Mouse (Mus musculus): ENCODE measurements at regions not wholly inside any gene's neighbourhood (a gene's known extent, or its start where the extent isn't known, plus 50 kb on each side); places are given as distances from the start of the nearest gene placed in this dataset.

DNA sequence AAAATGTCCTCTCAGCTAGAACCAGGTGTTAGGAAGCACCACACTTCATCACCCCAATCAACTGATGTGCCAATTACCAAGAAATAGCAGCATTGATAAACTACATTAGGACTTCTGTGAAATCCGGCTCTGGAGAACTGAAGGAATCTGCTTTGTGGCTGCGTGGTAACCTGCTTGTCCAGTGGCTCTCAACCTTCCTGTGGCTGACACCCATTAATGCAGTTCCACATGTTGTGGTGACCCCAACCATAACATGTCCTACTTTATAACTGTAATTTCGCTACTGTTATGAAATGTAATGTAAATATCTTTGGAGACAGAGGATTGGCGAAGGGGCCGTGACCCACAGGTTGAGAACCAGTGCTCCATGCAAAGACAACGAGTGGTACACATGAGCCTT is 136.7 kb downstream of the Gm11011 start:
- TF ChIP-seq CTCF (IDR thresholded peaks at IDR 0.05; ENCODE audit: extremely low read depth, insufficient read length, insufficient replicate concordance, low read depth, low read length): no peak

DNA sequence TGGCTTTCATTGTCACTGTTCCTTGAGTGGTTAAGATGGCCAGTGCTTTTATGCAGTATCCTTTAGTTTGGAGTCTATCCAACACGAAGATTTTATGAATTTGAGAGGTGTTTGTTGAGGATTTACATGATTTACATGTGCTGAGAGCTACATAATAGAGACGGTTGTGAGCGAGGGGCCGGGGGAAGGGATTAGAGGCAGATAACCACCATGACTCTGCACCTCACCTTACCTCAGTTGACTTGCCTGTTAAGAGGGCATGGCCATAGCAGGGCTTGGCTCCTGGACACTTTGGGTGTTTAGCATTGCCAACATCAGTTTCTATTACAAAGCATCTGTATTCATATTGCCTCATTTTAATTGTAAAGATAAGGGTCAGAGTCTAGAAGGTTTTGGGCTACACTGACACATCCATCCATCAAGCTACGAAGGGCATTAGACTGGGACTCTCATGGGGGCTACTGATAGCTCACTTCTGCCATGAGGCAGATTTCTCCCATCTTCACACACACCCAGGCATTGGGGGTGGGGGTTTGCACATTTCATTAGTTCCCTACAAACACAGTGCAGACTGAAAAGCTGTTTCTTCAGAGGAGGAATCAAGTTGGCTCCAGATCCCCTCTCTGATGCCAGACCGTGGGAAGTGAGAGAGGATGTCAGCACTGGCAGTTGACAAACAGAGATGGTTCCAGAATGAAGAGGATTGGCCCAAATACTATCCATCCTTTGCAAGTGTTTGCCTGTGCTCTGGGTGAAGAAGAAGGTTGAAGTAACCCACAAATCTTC is 139.9 kb downstream of the Gm11011 start:
- WGBS: 76% methylated on average over 6 of the region's 6 CpGs
- no peaks in the 10 kb centered on the region for H3K4me1 ChIP-seq (ENCODE audit: control insufficient read depth, insufficient read depth, insufficient read length, low read length)
- no peaks in the 10 kb centered on the region for H3K27me3 ChIP-seq (ENCODE audit: control insufficient read depth, insufficient read depth, low read length)
- H3K36me3 ChIP-seq (ENCODE audit: control insufficient read depth, insufficient read depth, low read length): no peaks in the 10 kb centered on the region
- H3K27ac ChIP-seq (ENCODE audit: insufficient read depth, low read depth, low read length): no peak overlapping the region
- TF ChIP-seq CTCF (IDR thresholded peaks at IDR 0.05; ENCODE audit: extremely low read depth, insufficient read length, insufficient replicate concordance, low read depth, low read length) (no peak), POLR2A (IDR thresholded peaks at IDR 0.05; ENCODE audit: low read depth, low read length) (no peak)
- no peak overlapping the region for H3K4me3 ChIP-seq (ENCODE audit: low read depth, low read length)

More for the DNA sequence above, 136.7 kb downstream of the Gm11011 start:
- no peaks in the 10 kb centered on the region for H3K27me3 ChIP-seq (ENCODE audit: control insufficient read depth, insufficient read depth, low read length)
- WGBS: 80% methylated on average over 6 of the region's 6 CpGs
- no peaks in the 10 kb centered on the region for H3K36me3 ChIP-seq (ENCODE audit: control insufficient read depth, insufficient read depth, low read length)
- H3K4me1 ChIP-seq (ENCODE audit: control insufficient read depth, insufficient read depth, insufficient read length, low read length): no peaks in the 10 kb centered on the region
- H3K4me3 ChIP-seq (ENCODE audit: low read depth, low read length): no peak overlapping the region
- H3K27ac ChIP-seq (ENCODE audit: insufficient read depth, low read depth, low read length): no peak overlapping the region

DNA sequence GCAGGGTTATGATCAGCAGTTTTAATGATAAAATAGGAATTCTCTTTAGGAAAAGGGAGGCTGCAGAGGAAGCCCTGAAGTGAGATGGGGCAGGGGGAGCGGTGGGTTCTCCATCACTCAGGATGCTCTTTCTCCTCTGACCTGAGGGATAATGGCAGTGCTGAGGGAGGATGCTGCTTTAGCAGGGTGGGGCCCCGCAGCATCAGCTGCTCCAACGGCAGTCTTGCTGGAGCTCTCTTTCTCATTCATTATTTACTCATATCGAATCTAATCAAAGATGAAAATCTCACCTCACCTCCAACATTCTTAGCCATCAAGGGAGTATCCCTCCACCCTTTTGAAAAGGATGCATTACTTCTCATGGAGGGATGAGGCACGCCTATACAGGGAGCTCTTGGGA is 141.7 kb downstream of the Gm11011 start:
- no peak overlapping the region for H3K27ac ChIP-seq (ENCODE audit: insufficient read depth, low read depth, low read length)
- TF ChIP-seq CTCF (IDR thresholded peaks at IDR 0.05; ENCODE audit: extremely low read depth, insufficient read length, insufficient replicate concordance, low read depth, low read length) (no peak), POLR2A (IDR thresholded peaks at IDR 0.05; ENCODE audit: low read depth, low read length) (no peak)
- H3K36me3 ChIP-seq (ENCODE audit: control insufficient read depth, insufficient read depth, low read length): no peaks in the 10 kb centered on the region
- no peak overlapping the region for H3K4me3 ChIP-seq (ENCODE audit: low read depth, low read length)
- H3K27me3 ChIP-seq (ENCODE audit: control insufficient read depth, insufficient read depth, low read length): no peaks in the 10 kb centered on the region
- 73% methylated on average over 5 of the region's 5 CpGs for WGBS
- H3K4me1 ChIP-seq (ENCODE audit: control insufficient read depth, insufficient read depth, insufficient read length, low read length): no peaks in the 10 kb centered on the region

DNA sequence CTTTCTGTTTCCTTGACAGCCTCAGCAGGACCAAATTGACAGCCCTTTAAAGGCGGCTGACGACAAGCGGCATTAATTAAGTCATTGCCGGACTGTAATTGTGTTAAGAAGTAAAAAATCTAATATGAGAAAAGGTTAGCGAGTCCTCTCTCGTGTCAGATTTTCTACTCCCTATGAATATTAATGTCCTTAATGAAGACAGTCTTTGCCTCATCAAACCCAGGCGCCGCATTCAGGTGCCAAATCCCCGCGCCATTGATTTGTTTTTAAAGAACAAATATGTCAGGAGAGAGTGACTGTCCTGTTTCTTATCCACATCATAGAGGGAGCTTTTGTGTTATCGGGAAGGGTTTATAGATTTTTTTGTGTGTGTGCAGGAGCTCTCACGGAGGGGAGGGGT is 142.2 kb downstream of the Gm11011 start:
- no peak for TF ChIP-seq CTCF (IDR thresholded peaks at IDR 0.05; ENCODE audit: extremely low read depth, insufficient read length, insufficient replicate concordance, low read depth, low read length)
- TF ChIP-seq POLR2A (IDR thresholded peaks at IDR 0.05; ENCODE audit: low read depth, low read length): no peak
- Histone ChIP-seq H3K27ac (ENCODE audit: insufficient read depth, low read depth, low read length) (no peak overlapping the region), H3K4me3 (ENCODE audit: low read depth, low read length) (no peak overlapping the region), H3K4me1 (ENCODE audit: control insufficient read depth, insufficient read depth, insufficient read length, low read length) (no peaks in the 10 kb centered on the region), H3K36me3 (ENCODE audit: control insufficient read depth, insufficient read depth, low read length) (no peaks in the 10 kb centered on the region), H3K27me3 (ENCODE audit: control insufficient read depth, insufficient read depth, low read length) (no peaks in the 10 kb centered on the region)
- 66% methylated on average over 12 of the region's 12 CpGs for WGBS

DNA sequence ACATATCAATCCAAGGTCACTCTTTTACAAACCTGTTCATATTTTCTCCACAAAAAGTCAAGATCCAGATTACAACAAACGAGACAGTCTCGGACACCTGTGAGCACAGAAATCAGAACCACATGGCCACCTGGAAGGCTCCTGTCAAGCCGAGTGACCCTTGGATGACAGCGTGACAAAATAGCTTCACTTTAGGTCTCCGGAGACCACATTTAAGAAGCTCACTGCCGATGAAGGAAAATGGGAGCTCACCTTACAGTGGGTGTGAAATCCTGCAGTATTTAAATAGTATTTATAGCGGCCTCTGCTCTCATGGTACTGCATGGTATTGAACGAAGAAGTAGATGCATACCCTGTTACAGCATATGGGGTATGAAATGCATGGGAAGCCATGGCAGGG is 144.3 kb downstream of the Gm11011 start:
- 87% methylated on average over 8 of the region's 8 CpGs for WGBS
- no peak for TF ChIP-seq CTCF (IDR thresholded peaks at IDR 0.05; ENCODE audit: extremely low read depth, insufficient read length, insufficient replicate concordance, low read depth, low read length)
- no peak for TF ChIP-seq POLR2A (IDR thresholded peaks at IDR 0.05; ENCODE audit: low read depth, low read length)
- Histone ChIP-seq H3K27me3 (ENCODE audit: control insufficient read depth, insufficient read depth, low read length) (no peaks in the 10 kb centered on the region), H3K4me3 (ENCODE audit: low read depth, low read length) (no peak overlapping the region), H3K27ac (ENCODE audit: insufficient read depth, low read depth, low read length) (no peak overlapping the region), H3K4me1 (ENCODE audit: control insufficient read depth, insufficient read depth, insufficient read length, low read length) (no peaks in the 10 kb centered on the region), H3K36me3 (ENCODE audit: control insufficient read depth, insufficient read depth, low read length) (no peaks in the 10 kb centered on the region)

DNA sequence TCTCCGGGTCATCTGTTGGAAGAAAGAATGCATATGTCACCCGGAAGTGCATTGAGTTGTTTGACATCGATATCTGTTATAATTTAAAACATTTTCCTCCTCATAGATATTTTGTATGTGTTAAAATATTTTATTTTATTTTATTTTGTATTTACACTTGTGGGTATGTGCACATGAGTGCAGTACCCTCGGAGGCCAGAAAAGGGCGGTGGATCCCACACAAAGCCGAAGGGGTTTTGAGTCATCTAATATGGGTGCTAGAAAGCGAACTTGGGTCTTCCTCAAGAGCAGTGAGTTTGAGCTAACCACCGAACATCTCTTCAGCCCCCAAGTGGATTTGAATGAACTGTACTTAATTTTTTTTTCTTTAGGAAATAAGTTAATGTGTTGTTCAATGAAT is 156.0 kb downstream of the Gm11011 start:
- Histone ChIP-seq H3K27me3 (ENCODE audit: control insufficient read depth, insufficient read depth, low read length) (no peaks in the 10 kb centered on the region), H3K36me3 (ENCODE audit: control insufficient read depth, insufficient read depth, low read length) (no peaks in the 10 kb centered on the region), H3K4me1 (ENCODE audit: control insufficient read depth, insufficient read depth, insufficient read length, low read length) (no peaks in the 10 kb centered on the region), H3K27ac (ENCODE audit: insufficient read depth, low read depth, low read length) (no peak overlapping the region), H3K4me3 (ENCODE audit: low read depth, low read length) (no peak overlapping the region)
- WGBS: 94% methylated on average over 8 of the region's 8 CpGs
- TF ChIP-seq CTCF (IDR thresholded peaks at IDR 0.05; ENCODE audit: extremely low read depth, insufficient read length, insufficient replicate concordance, low read depth, low read length) (no peak), POLR2A (IDR thresholded peaks at IDR 0.05; ENCODE audit: low read depth, low read length) (no peak)

DNA sequence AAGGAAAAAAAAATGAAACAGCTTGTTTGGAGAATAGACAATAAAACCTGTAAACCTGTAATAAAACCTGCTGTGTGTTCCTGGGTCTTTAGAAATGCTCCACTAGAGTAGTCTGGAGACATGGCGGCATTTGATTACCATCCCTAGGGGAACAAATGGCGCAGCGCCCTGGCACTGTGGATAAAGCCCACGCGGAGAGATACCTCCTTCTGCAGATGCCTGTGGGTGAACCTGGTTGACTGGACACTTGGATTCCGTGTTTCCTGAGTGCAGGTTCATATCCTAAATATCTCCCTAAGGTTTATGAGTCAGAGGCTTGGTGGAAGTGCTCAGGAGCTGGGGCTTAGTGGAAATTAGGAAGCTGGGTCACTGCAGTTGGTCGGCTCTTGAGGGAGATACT is 158.1 kb downstream of the Gm11011 start:
- no peaks in the 10 kb centered on the region for H3K27me3 ChIP-seq (ENCODE audit: control insufficient read depth, insufficient read depth, low read length)
- WGBS: 87% methylated on average over 7 of the region's 7 CpGs
- TF ChIP-seq POLR2A (IDR thresholded peaks at IDR 0.05; ENCODE audit: low read depth, low read length) (no peak), CTCF (IDR thresholded peaks at IDR 0.05; ENCODE audit: extremely low read depth, insufficient read length, insufficient replicate concordance, low read depth, low read length) (no peak)
- no peaks in the 10 kb centered on the region for H3K4me1 ChIP-seq (ENCODE audit: control insufficient read depth, insufficient read depth, insufficient read length, low read length)
- H3K27ac ChIP-seq (ENCODE audit: insufficient read depth, low read depth, low read length): no peak overlapping the region
- H3K36me3 ChIP-seq (ENCODE audit: control insufficient read depth, insufficient read depth, low read length): no peaks in the 10 kb centered on the region
- no peak overlapping the region for H3K4me3 ChIP-seq (ENCODE audit: low read depth, low read length)

Measured in small intestine, adult 2 months (tissue).